Mouse (Mus musculus) layer of hippocampus, adult 9-11 months (tissue): ENCODE measurements at regions not wholly inside any gene's neighbourhood (a gene's known extent, or its start where the extent isn't known, plus 50 kb on each side); places are given as distances from the start of the nearest gene placed in this dataset.
"Not testable (repeated sequence)": the region's sequence is repeated elsewhere in the genome, so short reads cannot be mapped to it uniquely, and the experiment has no call there.

Source experiments
- DNase-seq: peaks from one replicate; pipeline ENCODE4 v3.0.0; 2022

- DNase-seq, result no peak
These were observed 164.3 kb upstream of the Speer4f2 start for GRCm38 (mm10) chr5:17208554-17209283.

DNA sequence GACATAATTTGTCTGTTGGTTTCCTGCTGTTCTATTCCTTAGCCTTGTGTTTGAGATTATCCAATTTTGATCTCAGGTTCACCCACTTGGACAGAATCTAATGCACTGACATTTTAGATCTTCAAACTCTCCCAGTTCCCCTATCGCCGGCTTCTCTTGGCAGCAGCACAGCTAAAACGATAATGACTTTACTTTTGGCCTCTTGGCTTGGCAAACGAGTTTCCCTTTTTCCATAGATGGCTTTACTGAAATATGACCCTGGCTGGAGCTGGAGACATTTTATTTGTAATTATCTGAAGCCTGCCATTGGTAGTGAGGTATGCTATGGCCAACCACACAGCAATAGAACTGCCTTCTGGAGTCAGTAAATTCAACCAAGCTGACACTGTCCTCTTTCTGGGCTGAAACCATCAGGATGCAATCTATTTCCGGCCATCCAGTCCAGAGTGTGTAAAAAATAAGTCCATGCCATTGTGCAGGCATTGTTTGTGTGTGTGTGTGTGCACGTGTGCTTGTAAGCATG lies 162.2 kb upstream of the Speer4f2 start:
- no peak for DNase-seq

GRCm38 (mm10) chr5:17223542-17223941 lies 149.4 kb upstream of the Speer4f2 start:
- DNase-seq, result not testable (repeated sequence)

DNA sequence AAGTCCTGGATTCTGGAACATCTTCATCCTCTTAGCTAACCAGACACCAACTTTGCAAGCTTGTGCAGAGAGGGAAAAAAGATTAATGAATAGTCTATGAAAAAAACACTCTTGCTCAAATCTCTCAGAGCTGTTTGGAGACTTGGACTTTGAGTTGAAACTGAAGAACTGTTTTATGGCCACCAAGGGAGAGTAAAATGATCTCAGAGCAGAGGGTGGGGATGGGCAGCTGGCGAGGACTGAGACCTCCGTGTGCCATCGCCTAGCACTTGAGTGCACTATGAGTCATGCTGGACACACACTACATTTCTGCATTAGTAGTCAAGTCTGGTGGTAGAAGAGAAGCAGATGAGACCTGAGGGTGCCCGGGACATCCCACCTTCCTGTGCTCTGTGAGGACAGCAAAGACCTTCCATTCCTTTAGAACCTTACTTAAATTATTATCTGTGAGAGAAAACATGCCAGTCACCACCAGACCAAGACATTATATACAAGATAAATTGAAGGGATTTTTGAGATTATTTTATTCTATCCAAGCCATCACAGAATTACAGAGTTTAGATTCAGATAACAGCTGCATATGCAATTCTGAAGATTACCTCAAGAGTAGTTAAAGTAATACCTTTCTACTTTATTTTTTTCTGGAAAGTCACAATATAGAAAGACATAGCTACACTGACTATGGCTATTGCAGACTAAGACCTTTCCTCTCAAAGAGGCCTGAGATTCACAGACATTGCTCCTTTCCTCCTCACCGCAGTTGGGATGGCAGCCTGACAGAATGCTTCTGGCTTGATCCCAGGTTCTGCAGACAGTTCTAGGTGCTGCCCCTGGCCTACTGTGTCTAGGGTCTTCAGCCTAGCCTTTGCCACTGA lies 125.0 kb upstream of the Speer4f2 start:
- DNase-seq, result no peak

GRCm38 (mm10) chr5:17260541-17261325 lies 112.2 kb upstream of the Speer4f2 start:
- DNase-seq, result no peak

DNA sequence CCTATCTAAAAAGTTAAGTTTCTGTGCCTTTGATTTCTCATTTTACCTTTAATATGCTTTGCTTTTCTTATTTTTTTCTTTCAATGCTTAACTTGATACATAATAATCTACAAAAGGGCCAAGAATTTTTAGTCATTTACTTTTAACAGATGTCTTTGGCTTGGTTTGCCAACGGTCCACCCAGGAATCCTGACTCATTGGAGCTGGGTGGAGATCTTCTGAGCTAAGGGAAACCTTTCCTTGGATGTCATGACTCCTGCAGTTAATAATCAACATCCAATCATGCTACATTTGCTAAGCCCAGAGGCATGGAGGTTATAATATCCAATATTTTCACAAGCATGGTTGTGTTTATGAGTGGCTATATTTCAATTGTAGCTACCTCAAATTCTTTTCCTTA lies 110.9 kb upstream of the Speer4f2 start:
- no peak for DNase-seq

- DNase-seq, result no peak
These were observed 101.8 kb upstream of the Speer4f2 start for GRCm38 (mm10) chr5:17271153-17271552.

DNA sequence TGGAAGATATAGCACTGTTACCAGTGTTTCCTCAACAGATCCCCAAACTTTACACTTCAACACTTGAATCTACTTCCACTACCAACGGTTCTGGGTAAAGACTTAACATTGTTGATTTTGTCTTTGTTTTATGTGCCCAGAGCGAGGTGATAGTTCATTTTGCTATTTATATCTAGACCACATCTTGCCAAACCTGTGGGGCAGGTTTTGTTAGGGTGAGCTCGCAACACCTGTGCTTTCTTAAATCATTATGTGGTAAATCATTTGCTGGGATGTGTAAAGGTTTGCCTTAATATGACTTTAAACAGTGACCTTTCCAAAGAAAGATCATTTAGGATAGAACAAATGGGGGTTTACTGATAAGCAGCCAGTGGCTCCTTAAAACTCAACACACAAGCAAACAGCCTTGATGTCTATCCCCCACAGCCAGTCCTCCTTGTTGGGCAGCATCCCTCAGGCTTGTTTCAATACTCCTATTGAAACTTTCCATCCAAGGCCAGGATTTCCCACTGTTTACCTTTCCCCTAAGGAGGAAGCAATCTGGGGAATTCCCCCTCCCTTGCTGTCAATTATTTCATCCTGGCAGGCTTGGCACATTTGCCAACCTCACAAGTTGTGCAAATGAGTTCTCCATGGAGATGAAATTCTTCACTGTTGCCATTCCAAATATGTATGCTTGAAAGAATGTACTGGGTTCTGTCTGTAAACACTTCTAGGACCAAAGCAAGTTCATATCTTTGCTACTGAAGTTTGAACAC lies 101.1 kb upstream of the Speer4f2 start:
- no peak for DNase-seq

- no peak for DNase-seq
These were observed 97.6 kb upstream of the Speer4f2 start for GRCm38 (mm10) chr5:17275346-17275745.

DNA sequence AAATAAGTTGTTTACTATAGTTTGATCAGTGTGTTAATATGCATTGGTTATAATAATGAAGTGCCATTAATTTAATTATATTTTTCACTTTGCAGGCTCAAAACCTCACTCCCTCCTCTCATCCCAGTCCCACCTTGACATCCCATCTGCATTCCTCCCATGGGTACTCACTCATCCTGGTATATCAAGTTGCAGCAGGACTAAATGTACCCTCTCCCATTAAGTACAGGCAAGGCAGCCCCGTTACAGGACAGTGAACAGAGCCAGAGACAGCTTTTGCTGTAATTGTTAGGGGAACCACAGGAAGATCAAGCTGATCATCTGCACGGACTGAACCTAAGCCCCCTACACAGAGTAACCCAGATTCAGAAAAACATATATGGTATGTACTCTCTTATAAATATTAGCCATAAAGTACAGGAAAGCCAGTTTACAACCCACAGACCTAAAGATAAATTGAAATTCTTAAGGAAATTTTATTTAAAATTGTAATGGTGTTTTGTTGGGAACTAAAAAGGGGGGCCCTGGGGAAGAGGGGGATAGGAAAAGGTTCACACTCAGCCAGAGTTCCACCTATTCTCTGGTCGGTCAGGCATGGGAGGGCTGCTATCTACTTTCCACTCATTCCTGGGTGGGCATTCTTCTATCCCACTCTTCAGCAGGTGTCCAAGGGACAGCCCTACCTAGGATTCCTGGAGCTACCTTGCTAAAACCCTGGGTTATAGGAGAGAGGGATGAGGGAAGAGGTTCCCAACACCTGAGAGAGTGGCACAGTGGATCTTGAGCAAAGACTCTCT lies 96.0 kb upstream of the Speer4f2 start:
- DNase-seq, result no peak

- no peak for DNase-seq
These were observed 92.8 kb upstream of the Speer4f2 start for GRCm38 (mm10) chr5:17280203-17280602.

GRCm38 (mm10) chr5:17280951-17281350 lies 92.0 kb upstream of the Speer4f2 start:
- DNase-seq, result no peak

DNA sequence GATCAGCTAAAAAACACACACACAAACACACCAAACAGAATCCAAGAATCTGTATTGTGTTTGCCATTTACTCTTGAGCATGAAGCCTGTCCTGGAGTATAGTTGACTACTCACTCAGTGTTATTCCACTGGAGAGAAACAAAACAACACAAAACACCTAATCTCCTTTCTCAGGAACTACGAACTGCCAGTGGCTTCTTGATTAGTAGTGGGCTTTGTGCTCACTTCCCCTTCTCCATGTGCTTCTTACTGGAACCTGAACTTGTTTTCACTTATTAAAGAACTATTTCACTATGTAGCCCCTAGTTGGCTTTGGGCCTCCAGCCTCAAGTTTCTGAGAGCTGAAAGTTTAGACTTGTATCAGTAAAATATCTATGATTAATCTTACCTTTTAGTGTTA lies 84.0 kb upstream of the Speer4f2 start:
- no peak for DNase-seq

DNA sequence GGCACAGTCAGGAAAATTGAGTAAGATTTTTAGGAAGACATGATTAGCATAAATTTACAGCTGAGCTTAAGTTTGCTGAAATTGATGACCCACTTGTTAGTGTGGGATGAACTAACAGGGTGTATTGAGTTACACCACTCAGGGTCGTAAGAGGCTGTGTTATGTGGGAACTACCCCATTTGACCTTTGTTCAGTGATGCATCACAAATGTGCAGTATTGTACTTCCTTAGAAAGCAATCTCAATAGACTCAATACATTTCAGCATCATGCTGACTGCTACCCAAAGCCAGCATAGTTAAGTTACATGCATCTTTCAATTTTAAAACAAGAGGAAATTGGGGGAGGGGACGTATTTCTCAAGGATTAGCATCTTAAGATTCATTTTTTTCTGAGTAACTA lies 80.4 kb upstream of the Speer4f2 start:
- no peak for DNase-seq

- no peak for DNase-seq
These were observed 76.4 kb upstream of the Speer4f2 start for GRCm38 (mm10) chr5:17296571-17297035.

DNA sequence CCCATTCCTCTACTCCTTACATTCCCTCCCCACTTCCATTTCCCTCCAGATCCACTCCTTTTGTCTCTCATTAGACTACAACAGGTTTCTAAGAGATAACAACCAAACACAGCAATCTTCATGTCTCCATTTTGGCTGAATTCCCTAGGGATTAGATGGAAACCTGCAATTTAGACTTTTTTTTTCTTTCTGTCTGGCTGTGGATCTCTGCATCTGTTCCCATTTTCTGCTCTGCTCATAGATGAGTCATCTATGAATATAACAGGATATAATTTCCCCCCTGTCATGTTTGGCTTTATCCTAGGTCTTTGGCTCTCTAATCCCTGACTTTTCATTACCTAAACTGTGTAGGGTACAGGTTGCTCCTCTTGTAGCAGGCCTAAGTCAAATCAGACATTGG lies 73.1 kb upstream of the Speer4f2 start:
- DNase-seq, result peak; percentile 9

GRCm38 (mm10) chr5:17321501-17321900 lies 51.5 kb upstream of the Speer4f2 start:
- DNase-seq, result no peak
